ENCODE assay signal across 21 mouse cellular contexts in the genomic region with DNA sequence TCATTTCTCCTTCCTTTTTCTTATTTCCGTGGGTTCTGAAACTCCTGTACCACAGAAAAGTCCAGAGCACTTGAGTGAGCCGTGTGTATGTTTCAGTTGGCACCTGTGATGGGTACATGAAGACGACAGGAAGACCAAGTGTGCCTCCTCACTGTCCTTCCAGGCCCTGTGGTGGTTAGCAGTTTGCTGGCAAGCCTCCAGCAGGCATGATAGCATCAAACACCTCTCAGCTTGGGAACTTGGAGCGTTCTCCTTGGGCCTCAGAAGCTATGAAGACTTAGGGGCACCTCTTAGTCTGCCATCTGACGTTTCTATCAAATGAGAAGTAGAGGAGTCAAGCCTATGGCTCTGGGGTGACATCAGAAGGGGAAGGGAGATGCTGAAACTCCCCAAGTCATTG. TPM values are rescaled to one million over a fixed set of nuclear protein-coding genes. Genes with fewer than 3 reads are reported as not detected.
"Had no signal": no experiment of that assay in that cellular context is flagged by ENCODE, and none has a peak within 500 bp of the region (broad histone marks: within the 10 kb centered on the region; RNA-seq: fewer than 3 reads in every experiment).

No protein-coding gene starts in this region.

- H3K27me3 ChIP-seq: limb, embryonic 15.5 days; liver, embryonic 12.5 days had no signal

- H3K9me3 ChIP-seq: limb, embryonic 15.5 days; liver, embryonic 12.5 days; midbrain, embryonic 10.5 days had no signal

- DNase-seq: kidney, adult 11 months; kidney, postnatal 14 days; lung, embryonic 14.5 days; lung, postnatal 10 days; lung, postnatal 4 days; right cerebral cortex, postnatal 14 days had no signal

- H3K4me2 ChIP-seq: limb, embryonic 15.5 days; liver, embryonic 12.5 days; lung, embryonic 14.5 days had no signal

- H3K9ac ChIP-seq: limb, embryonic 15.5 days; liver, embryonic 12.5 days; lung, embryonic 14.5 days had no signal

- H3K4me3 ChIP-seq: left cerebral cortex, adult 2 months; limb, embryonic 15.5 days; liver, embryonic 12.5 days; midbrain, embryonic 10.5 days had no signal

- ATAC-seq: liver, embryonic 12.5 days; midbrain, embryonic 16.5 days had no signal

- H3K27ac ChIP-seq: left cerebral cortex, adult 2 months; limb, embryonic 15.5 days; liver, embryonic 12.5 days; midbrain, embryonic 10.5 days had no signal

RNA-seq across cellular contexts. Expression of a gene that starts 32.9 kb away (rescaled TPM):
- total RNA-seq: megakaryocyte, adult 5-6 weeks had no signal
- polyA plus RNA-seq: limb, embryonic 11.5 days; limb, embryonic 15.5 days; midbrain, embryonic 10.5 days had no signal

RNA-seq across cellular contexts. Expression of a gene that starts 40.5 kb away (rescaled TPM):
- total RNA-seq: layer of hippocampus, postnatal 14 days; left cerebral cortex, adult 2 months; left cerebral cortex, postnatal 25 days; megakaryocyte, adult 5-6 weeks had no signal
- polyA plus RNA-seq: intestine, embryonic 14.5 days; large intestine, adult 2 months; limb, embryonic 11.5 days; liver, embryonic 12.5 days; liver, embryonic 16.5 days; lung, embryonic 14.5 days; midbrain, embryonic 16.5 days; neural tube, embryonic 14.5 days; small intestine, adult 2 months; stomach, embryonic 16.5 days had no signal
